Mouse (Mus musculus): ENCODE measurements around the gene Gm9837.

Gene Gm9837

GRCm38 (mm10) chr11:53486822-53487594, 16.7 kb upstream of the Gm9837 start:
- DNase-seq (ENCODE audit: low spot score), result no peak

GRCm38 (mm10) chr11:53486351-53486750, 16.1 kb upstream of the Gm9837 start:
- no peak for DNase-seq (ENCODE audit: low spot score)

- DNase-seq (ENCODE audit: low spot score), result no peak
These were observed 15.4 kb upstream of the Gm9837 start for GRCm38 (mm10) chr11:53485719-53486118.

GRCm38 (mm10) chr11:53483159-53483891, 13.0 kb upstream of the Gm9837 start:
- no peak for DNase-seq (ENCODE audit: low spot score)

- DNase-seq (ENCODE audit: low spot score), result no peak
These were observed 10.9 kb upstream of the Gm9837 start for GRCm38 (mm10) chr11:53481088-53481730.

GRCm38 (mm10) chr11:53479783-53480301, 9.6 kb upstream of the Gm9837 start, which contains the start of the genes Gm9945 and Sowaha:
Gene Gm9945, plus strand, starts transcription at chr11:53480166.
Gene Sowaha, minus strand, starts transcription at chr11:53480274.
- no peak for DNase-seq (ENCODE audit: low spot score)

GRCm38 (mm10) chr11:53479171-53479782, 9.0 kb upstream of the Gm9837 start:
- DNase-seq (ENCODE audit: low spot score), result no peak

GRCm38 (mm10) chr11:53478383-53479170, 8.3 kb upstream of the Gm9837 start:
- DNase-seq (ENCODE audit: low spot score), result no peak

GRCm38 (mm10) chr11:53477833-53478232, 7.6 kb upstream of the Gm9837 start:
- DNase-seq (ENCODE audit: low spot score), result no peak

- no peak for DNase-seq (ENCODE audit: low spot score)
These were observed 5.3 kb upstream of the Gm9837 start for GRCm38 (mm10) chr11:53475620-53476019.

- DNase-seq (ENCODE audit: low spot score), result no peak
These were observed 2.4 kb upstream of the Gm9837 start for GRCm38 (mm10) chr11:53472709-53473108.

GRCm38 (mm10) chr11:53469294-53469967, 848 bp downstream of the Gm9837 start:
- DNase-seq (ENCODE audit: low spot score), result no peak

GRCm38 (mm10) chr11:53466231-53466971, 3.9 kb downstream of the Gm9837 start:
- DNase-seq (ENCODE audit: low spot score), result peak; percentile 68

- DNase-seq (ENCODE audit: low spot score), result no peak
These were observed 6.5 kb downstream of the Gm9837 start for GRCm38 (mm10) chr11:53463551-53464424.

GRCm38 (mm10) chr11:53461727-53462126, 8.6 kb downstream of the Gm9837 start:
- DNase-seq (ENCODE audit: low spot score), result no peak

GRCm38 (mm10) chr11:53460192-53460591, 10.1 kb downstream of the Gm9837 start:
- no peak for DNase-seq (ENCODE audit: low spot score)

GRCm38 (mm10) chr11:53458996-53459395, 11.3 kb downstream of the Gm9837 start:
- no peak for DNase-seq (ENCODE audit: low spot score)

- DNase-seq (ENCODE audit: low spot score), result no peak
These were observed 12.8 kb downstream of the Gm9837 start for GRCm38 (mm10) chr11:53457372-53457954.

All from testis, postnatal 14 days (tissue).